Mouse (Mus musculus) lung, postnatal 25 days (tissue): ENCODE measurements at regions not wholly inside any gene's neighbourhood (a gene's known extent, or its start where the extent isn't known, plus 50 kb on each side); places are given as distances from the start of the nearest gene placed in this dataset.
A peak's percentile ranks its signal among the peaks of the same experiment; 100 is the strongest.

ENCODE experiments used
- DNase-seq: peaks from one replicate; pipeline ENCODE4 v3.0.0; 2022; ENCODE audit warnings: low spot score

GRCm38 (mm10) chr6:31321066-31321846 is 77.3 kb upstream of the Mkln1 start:
- peak; percentile 56 for DNase-seq

GRCm38 (mm10) chr6:31321902-31322301 is 76.6 kb upstream of the Mkln1 start:
- DNase-seq: peak; percentile 43

GRCm38 (mm10) chr6:31323228-31324190 is 75.0 kb upstream of the Mkln1 start:
- no peak for DNase-seq

- no peak for DNase-seq
Observed at GRCm38 (mm10) chr6:31324717-31325116, 73.8 kb upstream of the Mkln1 start.

GRCm38 (mm10) chr6:31325621-31326020 is 72.9 kb upstream of the Mkln1 start:
- no peak for DNase-seq

- no peak for DNase-seq
Observed at GRCm38 (mm10) chr6:31330327-31330726, 68.2 kb upstream of the Mkln1 start.

GRCm38 (mm10) chr6:31330868-31331267 is 67.7 kb upstream of the Mkln1 start:
- DNase-seq: no peak

- DNase-seq: no peak
Observed at GRCm38 (mm10) chr6:31332254-31332653, 66.3 kb upstream of the Mkln1 start.

GRCm38 (mm10) chr6:31332714-31333113 is 65.8 kb upstream of the Mkln1 start:
- no peak for DNase-seq

GRCm38 (mm10) chr6:31333228-31333922 is 65.2 kb upstream of the Mkln1 start:
- no peak for DNase-seq

GRCm38 (mm10) chr6:31334086-31334485 is 64.4 kb upstream of the Mkln1 start:
- DNase-seq: no peak

- DNase-seq: no peak
Observed at GRCm38 (mm10) chr6:31339122-31339947, 59.2 kb upstream of the Mkln1 start.

- DNase-seq: no peak
Observed at GRCm38 (mm10) chr6:31339948-31340250, 58.6 kb upstream of the Mkln1 start.

GRCm38 (mm10) chr6:31345366-31346084 is 53.0 kb upstream of the Mkln1 start:
- DNase-seq: no peak

GRCm38 (mm10) chr6:31348333-31348732 is 50.2 kb upstream of the Mkln1 start:
- no peak for DNase-seq
